Mouse (Mus musculus) erythroid progenitor cell, adult 5-6 weeks (primary cell): ENCODE data around the gene Snd1. TPM values are rescaled to one million over a fixed set of nuclear protein-coding genes. Genes with fewer than 3 reads are reported as not detected.
A peak's percentile ranks its signal among the peaks of the same experiment; 100 is the strongest.

ENCODE experiments used
- ATAC-seq: replicated peaks from 2 replicates; pipeline ENCODE4 v1.8.0; 2016; ENCODE audit warnings: moderate number of reproducible peaks, mild to moderate bottlenecking, moderate TSS enrichment, inconsistent platforms; ENCODE audit not compliant: poor library complexity, low FRiP score, severe bottlenecking
- total RNA-seq, 2 experiments: library from RNA; stranded (forward) in 1 of 2; stranded (reverse) in 1 of 2; fragments of 150-400 nt in 1 of 2; fragments of 186-747, 209-891 nt in 1 of 2; gene quantifications; 2 replicates each; pipeline versions ENCODE4 v1.2.3 to v1.2.4; 2015 to 2017; ENCODE audit warnings: low replicate concordance in 2 of 2

The Snd1 gene
- total RNA-seq, 2 experiments from 2014 or later = 19.9 to 26.0 TPM

- ATAC-seq = no peak
Measured at GRCm38 (mm10) chr6:28527459-28527858, 52.5 kb downstream of the Snd1 start.

- ATAC-seq = no peak
Measured at GRCm38 (mm10) chr6:28528208-28528607, 53.3 kb downstream of the Snd1 start.

GRCm38 (mm10) chr6:28536464-28536863, 61.5 kb downstream of the Snd1 start:
- no peak for ATAC-seq

GRCm38 (mm10) chr6:28537851-28538527, 63.0 kb downstream of the Snd1 start:
- ATAC-seq = no peak

GRCm38 (mm10) chr6:28542298-28542701, 67.4 kb downstream of the Snd1 start:
- ATAC-seq = no peak

GRCm38 (mm10) chr6:28546943-28547342, 72.0 kb downstream of the Snd1 start:
- ATAC-seq = no peak

GRCm38 (mm10) chr6:28549374-28549773, 74.4 kb downstream of the Snd1 start:
- no peak for ATAC-seq

- no peak for ATAC-seq
Measured at GRCm38 (mm10) chr6:28550255-28551004, 75.5 kb downstream of the Snd1 start.

GRCm38 (mm10) chr6:28554470-28554869, 79.5 kb downstream of the Snd1 start:
- ATAC-seq = no peak

- no peak for ATAC-seq
Measured at GRCm38 (mm10) chr6:28555002-28555401, 80.1 kb downstream of the Snd1 start.

- ATAC-seq = no peak
Measured at GRCm38 (mm10) chr6:28555428-28555827, 80.5 kb downstream of the Snd1 start.

GRCm38 (mm10) chr6:28557728-28558127, 82.8 kb downstream of the Snd1 start:
- ATAC-seq = no peak

GRCm38 (mm10) chr6:28559419-28559818, 84.5 kb downstream of the Snd1 start:
- no peak for ATAC-seq

- no peak for ATAC-seq
Measured at GRCm38 (mm10) chr6:28561291-28561995, 86.5 kb downstream of the Snd1 start.

- ATAC-seq = no peak
Measured at GRCm38 (mm10) chr6:28562323-28563044, 87.5 kb downstream of the Snd1 start.

GRCm38 (mm10) chr6:28567978-28568377, 93.0 kb downstream of the Snd1 start:
- ATAC-seq = no peak

GRCm38 (mm10) chr6:28571946-28572345, 97.0 kb downstream of the Snd1 start:
- no peak for ATAC-seq

- 0 out of 2 replicates have a peak, but pooled peaks have one; percentile 13 for ATAC-seq
Measured at GRCm38 (mm10) chr6:28572991-28573759, 98.2 kb downstream of the Snd1 start.
